Mouse (Mus musculus) heart, postnatal 14 days (tissue): ENCODE measurements around the gene Kcnk4. TPM values are rescaled to one million over a fixed set of nuclear protein-coding genes. Genes with fewer than 3 reads are reported as not detected.

Experiments used
- DNase-seq, 2 experiments: peaks; one replicate each; pipeline ENCODE4 v3.0.0; 2021 to 2022
- intact Hi-C: fragments of 180-260 bp; cut with DNase I; formaldehyde crosslinking; loops from one replicate; pipeline ENCODE4 v1.15.1; 2025
- long read RNA-seq, 2 experiments: library from polyadenylated mRNA; stranded (forward); transcript quantifications; one replicate each; pipeline ENCODE4 v2.0.0; 2021
- total RNA-seq, 2 experiments: library from RNA; stranded (reverse); gene quantifications; 2 replicates each; pipeline ENCODE4 v1.2.3; 2021

The Kcnk4 gene
- total RNA-seq = under 1 TPM in 1 of 2 experiments, not detected in 1; 0.26 TPM
- long read RNA-seq, experiment 1 = 0 reads
- long read RNA-seq, experiment 2 = 0 reads

- intact Hi-C loops = no loop called here
Measured at GRCm38 (mm10) chr19:6934195-6934977, at the start of gene Kcnk4. Gene Kcnk4, minus strand, starts transcription at chr19:6934515.

GRCm38 (mm10) chr19:6983621-6984020 is 49.3 kb upstream of the Kcnk4 start:
- DNase-seq = no peak
- intact Hi-C loops = no loop called here

More at GRCm38 (mm10) chr19:6934195-6934977, at the start of gene Kcnk4:
- no peak for DNase-seq

- intact Hi-C loops = no loop called here
- no peak for DNase-seq
Measured at GRCm38 (mm10) chr19:6981465-6981864, 47.1 kb upstream of the Kcnk4 start.

- intact Hi-C loops = no loop called here
- DNase-seq = peak; percentile 99
Measured at GRCm38 (mm10) chr19:6980381-6981093, 46.2 kb upstream of the Kcnk4 start, which contains the start of gene Fkbp2. Gene Fkbp2, minus strand, starts transcription at chr19:6980501.

GRCm38 (mm10) chr19:6979486-6980380 is 45.4 kb upstream of the Kcnk4 start:
- intact Hi-C loops = loop anchor here (2.0 kb wide), 2 partner anchors 41 to 57 kb away; no protein-coding TSS in a partner anchor
- DNase-seq = peak; percentile 99 to 100

GRCm38 (mm10) chr19:6979001-6979479 is 44.7 kb upstream of the Kcnk4 start:
- intact Hi-C loops = loop anchor here (2.0 kb wide), 2 partner anchors 42 to 56 kb away; no protein-coding TSS in a partner anchor
- peak; percentile 29 to 32 for DNase-seq

GRCm38 (mm10) chr19:6978639-6978974 is 44.3 kb upstream of the Kcnk4 start:
- DNase-seq = no peak
- intact Hi-C loops = loop anchor here (2.0 kb wide), 2 partner anchors 42 to 56 kb away; no protein-coding TSS in a partner anchor

- no peak for DNase-seq
- intact Hi-C loops = loop anchor here (2.0 kb wide), 2 partner anchors 43 to 55 kb away; no protein-coding TSS in a partner anchor
Measured at GRCm38 (mm10) chr19:6977759-6978638, 43.7 kb upstream of the Kcnk4 start.

GRCm38 (mm10) chr19:6975537-6976521 is 41.5 kb upstream of the Kcnk4 start, which contains the start of gene Plcb3:
Gene Plcb3, minus strand, starts transcription at chr19:6976470.
- peak; percentile 61 to 72 for DNase-seq
- intact Hi-C loops = no loop called here

- intact Hi-C loops = no loop called here
- peak; percentile 83 to 85 for DNase-seq
Measured at GRCm38 (mm10) chr19:6974211-6975205, 40.2 kb upstream of the Kcnk4 start, which contains the start of gene Ppp1r14b. Gene Ppp1r14b, plus strand, starts transcription at chr19:6974968.

GRCm38 (mm10) chr19:6973581-6974190 is 39.4 kb upstream of the Kcnk4 start:
- DNase-seq = no peak
- intact Hi-C loops = no loop called here

- no peak for DNase-seq
- intact Hi-C loops = no loop called here
Measured at GRCm38 (mm10) chr19:6972247-6972917, 38.1 kb upstream of the Kcnk4 start.

- intact Hi-C loops = no loop called here
- DNase-seq = no peak
Measured at GRCm38 (mm10) chr19:6971644-6972043, 37.3 kb upstream of the Kcnk4 start.

- intact Hi-C loops = loop anchor here (1.0 kb wide), 1 partner anchor 46 kb away; no protein-coding TSS in a partner anchor
Measured at GRCm38 (mm10) chr19:6970460-6971085, 36.3 kb upstream of the Kcnk4 start.

More at GRCm38 (mm10) chr19:6970460-6971085, 36.3 kb upstream of the Kcnk4 start:
- DNase-seq = no peak
